Mouse (Mus musculus) lung, postnatal 0 days (tissue): ENCODE data around the gene Prrt1. TPM values are rescaled to one million over a fixed set of nuclear protein-coding genes. Genes with fewer than 3 reads are reported as not detected.

Source experiments
- ATAC-seq: fragments of 200-750 bp; cut with Nextera tagmentation; 2 replicates; pipeline ENCODE4 v1.8.0; 2017; ENCODE audit warnings: moderate library complexity
- DNase-seq: peaks from one replicate; pipeline ENCODE4 v3.0.0-alpha.2; 2016; ENCODE audit warnings: low spot score
- H3K27ac ChIP-seq: fragments of 300-500 bp; sonication (generic); 2 replicates; pipeline ENCODE4 v1.5.1; 2014; ENCODE audit warnings: antibody characterized with exemption, mild to moderate bottlenecking, low read length, mixed read lengths
- H3K27me3 ChIP-seq: fragments of 300-500 bp; sonication (generic); replicated peaks from 2 replicates; pipeline ENCODE4 v1.6.1; 2014; ENCODE audit warnings: low read length, mixed read lengths; ENCODE audit not compliant: insufficient read depth
- H3K36me3 ChIP-seq: fragments of 300-500 bp; sonication (generic); 2 replicates; pipeline ENCODE4 v1.6.1; 2014; ENCODE audit warnings: low read length, mixed read lengths; ENCODE audit not compliant: insufficient read depth
- H3K4me1 ChIP-seq: fragments of 300-500 bp; sonication (generic); 2 replicates; pipeline ENCODE4 v1.6.1; 2014; ENCODE audit warnings: antibody characterized with exemption, low read depth, low read length, mixed read lengths; ENCODE audit not compliant: insufficient read depth
- H3K4me2 ChIP-seq: fragments of 300-500 bp; sonication (generic); replicated peaks from 2 replicates; pipeline ENCODE4 v1.6.1; 2014; ENCODE audit warnings: low read depth, mild to moderate bottlenecking, low read length, moderate library complexity, mixed read lengths
- H3K4me3 ChIP-seq: fragments of 300-500 bp; sonication (generic); 2 replicates; pipeline ENCODE4 v1.5.1; 2014; ENCODE audit warnings: low read depth, low read length
- H3K9ac ChIP-seq: fragments of 300-500 bp; sonication (generic); replicated peaks from 2 replicates; pipeline ENCODE4 v1.6.1; 2014; ENCODE audit warnings: low read depth, mild to moderate bottlenecking
- H3K9me3 ChIP-seq: fragments of 300-500 bp; sonication (generic); 2 replicates; pipeline ENCODE4 v1.6.1; 2016; ENCODE audit warnings: low read length, mixed read lengths
- CTCF ChIP-seq: IDR thresholded peaks from 2 replicates; pipeline ENCODE4 v1.5.1; 2016; ENCODE audit warnings: antibody characterized with exemption, mild to moderate bottlenecking
- EP300 ChIP-seq: IDR thresholded peaks from 2 replicates; pipeline ENCODE4 v1.6.1; 2016; ENCODE audit warnings: antibody characterized with exemption, mild to moderate bottlenecking, control low read depth
- WGBS: fragments of 180-500 bp; shearing (Covaris S2); extraction: QIAGEN DNeasy Blood & Tissue Kit; methylation state at CpG from one replicate; pipeline ENCODE4 v1.1.7; 2014; 5-methylcytosine and 5-hydroxymethylcytosine counted together
- polyA plus RNA-seq: library from polyadenylated mRNA; unstranded; fragments of >200 nt; fragmentation: Nextera tagmentation; extraction: Ambion mirVana; gene quantifications from 2 replicates; pipeline ENCODE4 v1.2.1, GENCODE M21; 2015

The Prrt1 gene
- polyA plus RNA-seq, 1 experiment from 2014 or later = 0.29 TPM

DNA sequence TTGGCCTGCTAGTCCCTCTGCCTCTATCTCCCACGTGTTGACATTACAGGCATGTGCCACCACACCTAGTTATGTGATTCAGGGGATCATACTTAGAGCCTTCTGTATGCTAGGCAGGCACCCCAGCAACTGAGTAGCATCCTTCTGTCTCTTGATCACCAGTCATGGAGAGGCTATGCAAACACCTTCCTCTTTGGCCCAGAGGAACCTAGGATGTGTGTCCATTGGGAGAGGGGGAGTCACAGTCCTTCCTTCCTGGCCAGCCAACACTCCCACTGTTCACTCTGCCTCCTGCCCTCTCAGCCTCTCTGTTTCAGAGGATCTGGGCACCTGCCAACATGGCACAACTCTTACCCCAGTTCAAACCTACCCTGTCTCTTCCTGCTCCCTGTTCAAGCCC lies 34.2 kb downstream of the Prrt1 start:
- Histone ChIP-seq H3K4me1 (peaks cover 12% of the 10 kb centered on the region; the same call in 1 of the 2 replicates), H3K27me3 (peaks cover 7% of the 10 kb centered on the region), H3K36me3 (no peaks in the 10 kb centered on the region), H3K9ac (no peak overlapping the region), H3K27ac (no peak overlapping the region), H3K9me3 (no peaks in the 10 kb centered on the region), H3K4me3 (no peak overlapping the region), H3K4me2 (no peak overlapping the region)
- no peak for TF ChIP-seq CTCF
- TF ChIP-seq EP300 = no peak
- ATAC-seq (no peak), DNase-seq (no peak)
- 63% methylated on average over 1 of the region's 1 CpGs for WGBS

DNA sequence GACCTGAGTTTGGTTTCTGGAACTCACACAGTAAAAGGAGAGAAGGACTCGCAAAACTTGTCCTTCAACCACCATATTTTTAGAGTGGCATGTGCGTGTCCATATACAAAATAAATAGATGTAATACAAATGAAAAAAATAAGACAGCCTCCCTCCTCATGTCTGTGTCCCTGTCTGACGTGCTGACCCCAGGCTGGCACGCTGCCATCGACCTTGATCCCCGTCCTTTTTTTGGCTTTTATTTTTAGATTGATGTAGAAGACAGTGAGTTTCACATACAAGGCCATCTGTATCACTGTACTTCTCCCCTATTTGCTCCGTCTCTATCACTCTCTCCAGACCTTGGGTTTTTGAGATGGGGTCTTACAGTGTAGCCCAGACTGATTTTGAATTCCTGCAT lies 35.1 kb downstream of the Prrt1 start:
- Histone ChIP-seq H3K27ac (no peak overlapping the region), H3K4me1 (peaks cover 12% of the 10 kb centered on the region; the same call in 1 of the 2 replicates), H3K36me3 (no peaks in the 10 kb centered on the region), H3K9ac (no peak overlapping the region), H3K4me3 (no peak overlapping the region), H3K27me3 (peaks cover 6% of the 10 kb centered on the region), H3K4me2 (no peak overlapping the region), H3K9me3 (no peaks in the 10 kb centered on the region)
- ATAC-seq (no peak), DNase-seq (no peak)
- WGBS = 58% methylated on average over 7 of the region's 7 CpGs
- TF ChIP-seq CTCF = no peak
- TF ChIP-seq EP300 = no peak

DNA sequence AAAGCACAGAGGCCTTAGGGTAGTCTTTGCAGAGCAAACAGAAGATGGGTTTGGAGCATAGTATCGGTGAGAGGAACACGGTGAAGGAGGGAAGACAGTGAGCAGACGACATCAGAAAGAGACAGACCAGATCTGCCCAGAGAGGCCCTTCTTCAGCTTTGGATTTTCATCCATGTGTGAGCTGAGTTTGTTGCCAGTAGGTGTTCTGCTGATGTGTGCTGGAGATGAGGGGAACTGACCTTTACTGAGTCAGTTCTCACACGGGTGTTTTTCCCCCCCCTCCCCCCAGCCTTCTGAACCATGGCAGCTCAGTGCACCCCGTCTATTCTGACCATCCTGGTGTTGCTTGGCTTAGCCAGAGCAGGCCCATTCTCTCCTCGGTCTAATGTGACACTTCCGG lies 40.9 kb downstream of the Prrt1 start, which contains the start of gene Tnxb:
Gene Tnxb (plus strand): TSS at position 301 of the 400 bp plus-strand sequence.
- H3K36me3 ChIP-seq = no peaks in the 10 kb centered on the region
- peaks cover 8% of the 10 kb centered on the region; the same call in 1 of the 2 replicates for H3K4me1 ChIP-seq
- peaks cover 43% of the 10 kb centered on the region for H3K27me3 ChIP-seq
- H3K4me2 ChIP-seq = peak within 1 kb of the TSS; percentile 40; the same call in 1 of the 2 replicates
- no peak within 1 kb of the TSS for H3K9ac ChIP-seq
- 0 out of 2 replicates have a peak within 1 kb of the TSS, but pooled peaks have one; percentile 12 for H3K4me3 ChIP-seq
- H3K27ac ChIP-seq = no peak within 1 kb of the TSS
- TF ChIP-seq CTCF (no peak), EP300 (no peak)
- WGBS = 63% methylated on average over 7 of the region's 7 CpGs
- no peaks in the 10 kb centered on the region for H3K9me3 ChIP-seq
- no peak for DNase-seq
- ATAC-seq = no peak

DNA sequence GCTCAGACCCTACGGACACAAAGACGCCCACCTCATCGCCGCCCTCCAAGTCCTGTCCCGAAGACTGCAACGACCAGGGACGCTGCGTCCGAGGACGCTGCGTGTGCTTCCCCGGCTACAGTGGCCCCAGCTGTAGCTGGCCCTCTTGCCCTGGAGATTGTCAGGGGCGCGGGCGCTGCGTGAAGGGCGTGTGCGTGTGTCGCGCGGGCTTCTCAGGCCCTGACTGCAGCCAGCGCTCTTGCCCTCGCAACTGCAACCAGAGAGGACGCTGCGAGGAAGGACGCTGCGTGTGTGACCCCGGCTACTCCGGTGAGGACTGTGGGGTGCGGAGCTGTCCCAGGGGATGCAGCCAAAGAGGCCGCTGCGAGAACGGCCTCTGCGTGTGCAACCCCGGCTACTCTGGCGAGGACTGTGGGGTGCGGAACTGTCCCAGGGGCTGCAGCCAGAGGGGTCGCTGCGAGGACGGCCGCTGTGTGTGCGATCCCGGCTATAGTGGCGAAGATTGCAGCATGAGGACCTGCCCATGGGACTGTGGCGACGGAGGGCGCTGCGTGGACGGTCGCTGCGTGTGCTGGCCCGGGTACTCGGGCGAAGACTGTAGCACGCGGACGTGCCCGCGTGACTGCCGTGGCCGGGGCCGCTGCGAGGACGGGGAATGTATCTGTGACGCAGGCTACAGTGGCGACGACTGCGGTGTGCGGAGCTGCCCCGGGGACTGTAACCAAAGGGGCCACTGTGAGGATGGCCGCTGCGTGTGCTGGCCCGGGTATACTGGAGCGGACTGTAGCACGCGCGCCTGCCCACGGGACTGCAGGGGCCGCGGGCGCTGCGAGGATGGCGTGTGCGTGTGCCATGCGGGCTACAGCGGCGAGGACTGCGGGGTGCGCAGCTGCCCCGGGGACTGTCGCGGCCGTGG lies 42.1 kb downstream of the Prrt1 start:
- Histone ChIP-seq H3K9ac (no peak overlapping the region), H3K36me3 (no peaks in the 10 kb centered on the region), H3K4me2 (peak overlapping the region; percentile 40), H3K4me3 (peak overlapping the region; percentile 12; the same call in 1 of the 2 replicates), H3K4me1 (peaks cover 10% of the 10 kb centered on the region; the same call in 1 of the 2 replicates), H3K9me3 (no peaks in the 10 kb centered on the region), H3K27me3 (peaks cover 43% of the 10 kb centered on the region), H3K27ac (no peak overlapping the region)
- TF ChIP-seq EP300 (no peak), CTCF (peak; percentile 54)
- DNase-seq = no peak
- 11% methylated on average over 93 of the region's 93 CpGs for WGBS
- ATAC-seq = peak; percentile 20; the same call in 1 of the 2 replicates

DNA sequence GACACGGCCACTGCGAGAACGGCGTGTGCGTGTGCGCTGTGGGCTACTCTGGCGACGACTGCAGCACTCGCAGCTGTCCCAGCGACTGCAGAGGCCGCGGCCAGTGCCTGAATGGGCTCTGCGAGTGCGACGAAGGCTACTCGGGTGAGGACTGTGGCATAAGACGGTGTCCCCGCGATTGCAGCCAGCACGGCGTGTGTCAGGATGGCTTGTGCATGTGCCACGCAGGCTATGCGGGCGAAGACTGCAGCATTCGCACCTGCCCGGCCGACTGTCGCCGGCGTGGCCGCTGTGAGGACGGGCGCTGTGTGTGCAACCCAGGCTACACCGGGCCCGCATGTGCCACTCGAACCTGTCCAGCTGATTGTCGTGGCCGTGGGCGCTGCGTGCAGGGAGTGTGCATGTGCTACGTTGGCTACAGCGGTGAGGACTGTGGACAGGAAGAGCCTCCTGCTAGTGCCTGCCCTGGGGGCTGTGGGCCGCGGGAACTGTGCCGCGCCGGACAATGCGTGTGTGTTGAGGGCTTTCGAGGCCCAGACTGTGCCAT lies 43.0 kb downstream of the Prrt1 start:
- WGBS = 26% methylated on average over 46 of the region's 49 CpGs
- peaks cover 43% of the 10 kb centered on the region for H3K27me3 ChIP-seq
- no peaks in the 10 kb centered on the region for H3K36me3 ChIP-seq
- DNase-seq = no peak
- H3K4me1 ChIP-seq = peaks cover 10% of the 10 kb centered on the region; the same call in 1 of the 2 replicates
- no peak for ATAC-seq
- H3K9me3 ChIP-seq = no peaks in the 10 kb centered on the region
- H3K4me3 ChIP-seq = peak overlapping the region; percentile 12; the same call in 1 of the 2 replicates
- no peak for TF ChIP-seq CTCF
- no peak overlapping the region for H3K9ac ChIP-seq
- no peak overlapping the region for H3K27ac ChIP-seq
- no peak overlapping the region for H3K4me2 ChIP-seq

DNA sequence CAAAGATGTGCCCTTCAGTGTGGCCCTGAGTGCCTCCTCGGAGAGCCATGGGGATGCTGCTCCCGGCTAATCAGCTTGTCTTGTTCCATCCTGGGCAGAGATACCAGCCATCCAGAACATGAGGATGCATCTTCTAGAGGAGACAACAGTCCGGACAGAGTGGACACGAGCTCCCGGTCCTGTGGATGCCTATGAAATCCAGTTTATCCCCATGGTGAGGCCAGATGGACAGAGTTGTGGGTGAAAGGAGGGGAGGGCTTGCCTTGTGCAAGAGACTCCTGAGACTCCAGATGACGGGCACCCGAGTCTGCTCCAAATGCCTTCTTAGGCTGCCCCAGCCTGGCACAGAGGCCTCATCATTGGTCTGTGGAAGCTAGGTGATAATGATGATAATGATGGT lies 43.8 kb downstream of the Prrt1 start:
- Histone ChIP-seq H3K9ac (no peak overlapping the region), H3K27me3 (peaks cover 43% of the 10 kb centered on the region)
- 86% methylated on average over 7 of the region's 7 CpGs for WGBS

More for the DNA sequence above, 43.8 kb downstream of the Prrt1 start:
- DNase-seq = no peak
- Histone ChIP-seq H3K4me3 (no peak overlapping the region), H3K27ac (no peak overlapping the region), H3K4me1 (peaks cover 10% of the 10 kb centered on the region; the same call in 1 of the 2 replicates), H3K9me3 (no peaks in the 10 kb centered on the region), H3K4me2 (no peak overlapping the region), H3K36me3 (no peaks in the 10 kb centered on the region)
- no peak for ATAC-seq
- no peak for TF ChIP-seq EP300
- no peak for TF ChIP-seq CTCF
